Mouse (Mus musculus): ENCODE measurements at regions not wholly inside any gene's neighbourhood (a gene's known extent, or its start where the extent isn't known, plus 50 kb on each side); places are given as distances from the start of the nearest gene placed in this dataset.

GRCm38 (mm10) chr14:47905334-47905733 is 215.3 kb upstream of the Peli2 start:
- H3K27me3 ChIP-seq (ENCODE audit: control insufficient read depth, insufficient read depth, low read length) = no peaks in the 10 kb centered on the region
- no peaks in the 10 kb centered on the region for H3K9me3 ChIP-seq (ENCODE audit: control insufficient read depth, low read length)
- TF ChIP-seq CTCF (IDR thresholded peaks at IDR 0.05; ENCODE audit: low read depth) (no peak), EP300 (IDR thresholded peaks at IDR 0.05; ENCODE audit: low read depth) (no peak)
- ATAC-seq (ENCODE audit: insufficient read depth) (no peak), DNase-seq (ENCODE audit: low read depth in 3 of 3, low spot score in 3 of 3) (no peak)
- no peak overlapping the region for H3K4me3 ChIP-seq (ENCODE audit: insufficient read depth in 1 of 2, low read depth in 2 of 2, low read length in 2 of 2)
- H3K4me1 ChIP-seq (replicated peaks; ENCODE audit: control insufficient read depth in 2 of 2, insufficient read depth in 2 of 2, low read length in 1 of 2) = no peaks in the 10 kb centered on the region
- H3K36me3 ChIP-seq (replicated peaks; ENCODE audit: control insufficient read depth, insufficient read depth, low read depth) = no peaks in the 10 kb centered on the region
- no peak overlapping the region for H3K9ac ChIP-seq (replicated peaks)
- H3K27ac ChIP-seq = no peak overlapping the region
- no peak overlapping the region for H3K4me2 ChIP-seq (ENCODE audit: low read depth)

GRCm38 (mm10) chr14:47909129-47909528 is 211.5 kb upstream of the Peli2 start:
- DNase-seq (ENCODE audit: low read depth in 3 of 3, low spot score in 3 of 3) (no peak), ATAC-seq (ENCODE audit: insufficient read depth) (no peak)
- Histone ChIP-seq H3K4me1 (replicated peaks; ENCODE audit: control insufficient read depth in 2 of 2, insufficient read depth in 2 of 2, low read length in 1 of 2) (no peaks in the 10 kb centered on the region), H3K36me3 (replicated peaks; ENCODE audit: control insufficient read depth, insufficient read depth, low read depth) (no peaks in the 10 kb centered on the region), H3K27ac (no peak overlapping the region), H3K9me3 (ENCODE audit: control insufficient read depth, low read length) (no peaks in the 10 kb centered on the region), H3K9ac (replicated peaks) (no peak overlapping the region), H3K27me3 (ENCODE audit: control insufficient read depth, insufficient read depth, low read length) (no peaks in the 10 kb centered on the region), H3K4me3 (ENCODE audit: insufficient read depth in 1 of 2, low read depth in 2 of 2, low read length in 2 of 2) (no peak overlapping the region), H3K4me2 (ENCODE audit: low read depth) (no peak overlapping the region)
- 12% methylated on average over 8 of the region's 8 CpGs for WGBS (ENCODE audit: insufficient replicate concordance)
- TF ChIP-seq CTCF (IDR thresholded peaks at IDR 0.05; ENCODE audit: low read depth) (no peak), EP300 (IDR thresholded peaks at IDR 0.05; ENCODE audit: low read depth) (no peak)

- no peaks in the 10 kb centered on the region for H3K4me1 ChIP-seq (replicated peaks; ENCODE audit: control insufficient read depth in 2 of 2, insufficient read depth in 2 of 2, low read length in 1 of 2)
- TF ChIP-seq EP300 (IDR thresholded peaks at IDR 0.05; ENCODE audit: low read depth) (no peak), CTCF (IDR thresholded peaks at IDR 0.05; ENCODE audit: low read depth) (no peak)
- ATAC-seq (ENCODE audit: insufficient read depth) (no peak), DNase-seq (ENCODE audit: low read depth in 3 of 3, low spot score in 3 of 3) (no peak)
- no peaks in the 10 kb centered on the region for H3K27me3 ChIP-seq (ENCODE audit: control insufficient read depth, insufficient read depth, low read length)
- H3K4me2 ChIP-seq (ENCODE audit: low read depth) = no peak overlapping the region
- 36% methylated on average over 6 of the region's 6 CpGs for WGBS (ENCODE audit: insufficient replicate concordance)
- no peaks in the 10 kb centered on the region for H3K9me3 ChIP-seq (ENCODE audit: control insufficient read depth, low read length)
- H3K4me3 ChIP-seq (ENCODE audit: insufficient read depth in 1 of 2, low read depth in 2 of 2, low read length in 2 of 2) = no peak overlapping the region
- H3K27ac ChIP-seq = no peak overlapping the region
- H3K9ac ChIP-seq (replicated peaks) = no peak overlapping the region
- no peaks in the 10 kb centered on the region for H3K36me3 ChIP-seq (replicated peaks; ENCODE audit: control insufficient read depth, insufficient read depth, low read depth)
Observed at GRCm38 (mm10) chr14:47910741-47911295, 209.8 kb upstream of the Peli2 start.

GRCm38 (mm10) chr14:47911546-47912545 is 208.8 kb upstream of the Peli2 start:
- Histone ChIP-seq H3K9ac (replicated peaks) (no peak overlapping the region), H3K4me2 (ENCODE audit: low read depth) (no peak overlapping the region), H3K27ac (no peak overlapping the region), H3K4me1 (replicated peaks; ENCODE audit: control insufficient read depth in 2 of 2, insufficient read depth in 2 of 2, low read length in 1 of 2) (no peaks in the 10 kb centered on the region), H3K27me3 (ENCODE audit: control insufficient read depth, insufficient read depth, low read length) (no peaks in the 10 kb centered on the region), H3K36me3 (replicated peaks; ENCODE audit: control insufficient read depth, insufficient read depth, low read depth) (no peaks in the 10 kb centered on the region), H3K4me3 (ENCODE audit: insufficient read depth in 1 of 2, low read depth in 2 of 2, low read length in 2 of 2) (no peak overlapping the region), H3K9me3 (ENCODE audit: control insufficient read depth, low read length) (no peaks in the 10 kb centered on the region)
- ATAC-seq (ENCODE audit: insufficient read depth) (no peak), DNase-seq (ENCODE audit: low read depth in 3 of 3, low spot score in 3 of 3) (no peak)
- WGBS (ENCODE audit: insufficient replicate concordance) = 50% methylated on average over 9 of the region's 9 CpGs
- TF ChIP-seq EP300 (IDR thresholded peaks at IDR 0.05; ENCODE audit: low read depth) = no peak
- TF ChIP-seq CTCF (IDR thresholded peaks at IDR 0.05; ENCODE audit: low read depth) = no peak

GRCm38 (mm10) chr14:47915621-47916020 is 205.0 kb upstream of the Peli2 start:
- no peaks in the 10 kb centered on the region for H3K27me3 ChIP-seq (ENCODE audit: control insufficient read depth, insufficient read depth, low read length)
- TF ChIP-seq EP300 (IDR thresholded peaks at IDR 0.05; ENCODE audit: low read depth) (no peak), CTCF (IDR thresholded peaks at IDR 0.05; ENCODE audit: low read depth) (no peak)
- H3K27ac ChIP-seq = no peak overlapping the region
- no peak for ATAC-seq (ENCODE audit: insufficient read depth)
- no peaks in the 10 kb centered on the region for H3K36me3 ChIP-seq (replicated peaks; ENCODE audit: control insufficient read depth, insufficient read depth, low read depth)
- no peak for DNase-seq (ENCODE audit: low read depth in 3 of 3, low spot score in 3 of 3)
- H3K4me2 ChIP-seq (ENCODE audit: low read depth) = no peak overlapping the region
- H3K4me3 ChIP-seq (ENCODE audit: insufficient read depth in 1 of 2, low read depth in 2 of 2, low read length in 2 of 2) = no peak overlapping the region
- H3K9ac ChIP-seq (replicated peaks) = no peak overlapping the region
- no peaks in the 10 kb centered on the region for H3K4me1 ChIP-seq (replicated peaks; ENCODE audit: control insufficient read depth in 2 of 2, insufficient read depth in 2 of 2, low read length in 1 of 2)
- WGBS (ENCODE audit: insufficient replicate concordance) = 61% methylated on average over 1 of the region's 1 CpGs
- H3K9me3 ChIP-seq (ENCODE audit: control insufficient read depth, low read length) = no peaks in the 10 kb centered on the region

Measured in liver, embryonic 14.5 days (tissue).